Mouse (Mus musculus) layer of hippocampus, adult 9-11 months (tissue): Measurements from ENCODE around the gene Arhgap27.

Experiments used
- DNase-seq: peaks from one replicate; pipeline ENCODE4 v3.0.0; 2022

Arhgap27 gene

GRCm38 (mm10) chr11:103355251-103355650 lies 8.2 kb downstream of the Arhgap27 start:
- no peak for DNase-seq

- no peak for DNase-seq
These were observed 9.5 kb downstream of the Arhgap27 start for GRCm38 (mm10) chr11:103354033-103354432.

GRCm38 (mm10) chr11:103352239-103352814 lies 11.2 kb downstream of the Arhgap27 start:
- no peak for DNase-seq

- no peak for DNase-seq
These were observed 12.7 kb downstream of the Arhgap27 start for GRCm38 (mm10) chr11:103350711-103351315.

- DNase-seq: no peak
These were observed 13.8 kb downstream of the Arhgap27 start for GRCm38 (mm10) chr11:103349699-103350098.

- DNase-seq: peak; percentile 73
These were observed 16.8 kb downstream of the Arhgap27 start for GRCm38 (mm10) chr11:103346657-103347056.

GRCm38 (mm10) chr11:103346236-103346635 lies 17.3 kb downstream of the Arhgap27 start:
- DNase-seq: no peak

- DNase-seq: no peak
These were observed 17.9 kb downstream of the Arhgap27 start for GRCm38 (mm10) chr11:103345408-103346091.

GRCm38 (mm10) chr11:103344494-103345332 lies 18.8 kb downstream of the Arhgap27 start:
- DNase-seq: peak; percentile 61

- no peak for DNase-seq
These were observed 19.6 kb downstream of the Arhgap27 start for GRCm38 (mm10) chr11:103343881-103344280.

GRCm38 (mm10) chr11:103343063-103343462 lies 20.4 kb downstream of the Arhgap27 start:
- DNase-seq: no peak

GRCm38 (mm10) chr11:103340677-103341076 lies 22.8 kb downstream of the Arhgap27 start:
- DNase-seq: no peak

- no peak for DNase-seq
These were observed 23.4 kb downstream of the Arhgap27 start for GRCm38 (mm10) chr11:103340130-103340529.

- no peak for DNase-seq
These were observed 23.9 kb downstream of the Arhgap27 start for GRCm38 (mm10) chr11:103339414-103340119.

GRCm38 (mm10) chr11:103338671-103339070 lies 24.8 kb downstream of the Arhgap27 start:
- DNase-seq: no peak

- DNase-seq: no peak
These were observed 25.4 kb downstream of the Arhgap27 start for GRCm38 (mm10) chr11:103338119-103338518.

GRCm38 (mm10) chr11:103337180-103337579 lies 26.3 kb downstream of the Arhgap27 start:
- no peak for DNase-seq

- no peak for DNase-seq
These were observed 27.9 kb downstream of the Arhgap27 start for GRCm38 (mm10) chr11:103335561-103335960.

- DNase-seq: no peak
These were observed 28.6 kb downstream of the Arhgap27 start for GRCm38 (mm10) chr11:103334925-103335324.

- peak; percentile 63 for DNase-seq
These were observed 29.6 kb downstream of the Arhgap27 start for GRCm38 (mm10) chr11:103333719-103334398.

GRCm38 (mm10) chr11:103332890-103333651 lies 30.4 kb downstream of the Arhgap27 start:
- peak; percentile 40 for DNase-seq
